Mouse (Mus musculus) cortical plate, adult 2 months (tissue): ENCODE measurements at regions not wholly inside any gene's neighbourhood (a gene's known extent, or its start where the extent isn't known, plus 50 kb on each side); places are given as distances from the start of the nearest gene placed in this dataset.

Experiments
- H3K27ac ChIP-seq: fragments of 200-500 bp; 2 replicates; pipeline ENCODE4 v1.5.1; 2012; ENCODE audit warnings: low read length, control low read depth, inconsistent platforms; ENCODE audit not compliant: insufficient read depth
- H3K4me1 ChIP-seq: fragments of 200-500 bp; 2 replicates; pipeline ENCODE4 v1.6.1; 2011; ENCODE audit warnings: low read length; ENCODE audit not compliant: control insufficient read depth, insufficient read depth
- H3K4me3 ChIP-seq: fragments of 200-500 bp; 2 replicates; pipeline ENCODE4 v1.5.1; 2011; ENCODE audit warnings: mild to moderate bottlenecking, low read length, control low read depth; ENCODE audit not compliant: insufficient read depth
- CTCF ChIP-seq: fragments of 200-500 bp; IDR thresholded peaks from 2 replicates; pipeline ENCODE4 v1.5.1; 2011; ENCODE audit warnings: mild to moderate bottlenecking, control low read depth, low read length; ENCODE audit not compliant: insufficient read depth; ENCODE audit errors: extremely low read depth
- POLR2A ChIP-seq: fragments of 200-500 bp; IDR thresholded peaks from 2 replicates; pipeline ENCODE4 v1.6.1; 2011; ENCODE audit warnings: mild to moderate bottlenecking, low read length, control low read depth; ENCODE audit not compliant: insufficient read depth; ENCODE audit errors: extremely low read depth

- Histone ChIP-seq H3K4me3 (no peak overlapping the region), H3K27ac (no peak overlapping the region)
- TF ChIP-seq CTCF (no peak), POLR2A (no peak)
Observed at GRCm38 (mm10) chr13:51964921-51965320, 118.4 kb downstream of the Gadd45g start.

DNA sequence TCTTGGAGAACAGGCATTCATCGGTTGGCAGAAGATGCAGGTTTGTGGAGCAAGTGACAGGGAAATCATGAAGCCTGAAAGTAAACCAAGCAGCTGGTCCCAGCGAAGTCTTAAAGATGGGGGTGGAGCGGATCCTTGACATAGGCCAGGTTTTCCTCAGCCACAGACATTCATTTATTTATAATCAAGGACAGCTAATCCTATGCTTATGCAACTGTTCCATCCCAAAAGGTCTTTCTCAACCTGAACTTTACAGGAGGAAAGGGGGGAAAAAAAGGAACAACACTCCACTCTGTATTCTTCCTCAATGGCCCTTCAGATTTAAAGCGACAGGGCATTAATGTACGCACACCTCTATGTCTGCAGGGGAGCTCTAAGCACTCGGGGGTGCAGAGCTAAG, 121.6 kb downstream of the Gadd45g start:
- TF ChIP-seq CTCF: no peak
- no peak for TF ChIP-seq POLR2A
- Histone ChIP-seq H3K27ac (no peak overlapping the region), H3K4me1 (no peaks in the 10 kb centered on the region), H3K4me3 (no peak overlapping the region)

More at GRCm38 (mm10) chr13:51964921-51965320, 118.4 kb downstream of the Gadd45g start:
- H3K4me1 ChIP-seq: no peaks in the 10 kb centered on the region

GRCm38 (mm10) chr13:51968796-51969195, 122.3 kb downstream of the Gadd45g start:
- TF ChIP-seq POLR2A (no peak), CTCF (no peak)
- Histone ChIP-seq H3K27ac (no peak overlapping the region), H3K4me3 (no peak overlapping the region), H3K4me1 (peaks cover 2% of the 10 kb centered on the region; the same call in 1 of the 2 replicates)

DNA sequence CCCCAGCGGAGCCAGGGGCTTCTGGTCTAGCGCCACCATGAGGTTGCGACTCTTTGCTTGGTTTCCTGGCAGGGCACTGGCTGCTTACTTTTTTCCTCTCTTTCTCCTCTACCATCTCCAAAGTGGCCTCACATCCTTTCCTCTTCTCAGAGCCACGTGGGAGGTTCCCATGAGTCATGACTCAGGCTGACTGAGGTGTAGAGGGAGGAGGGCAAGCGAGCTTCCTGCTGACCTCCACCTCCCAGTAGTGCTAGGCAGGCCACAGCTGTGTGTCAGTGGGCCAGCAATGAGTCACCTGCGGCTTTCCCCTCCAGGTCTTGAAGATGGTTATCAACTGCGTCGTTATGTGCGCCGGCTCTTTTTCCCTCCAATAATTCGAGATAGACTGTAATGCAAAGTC, 123.6 kb downstream of the Gadd45g start:
- Histone ChIP-seq H3K4me3 (no peak overlapping the region), H3K4me1 (peaks cover 2% of the 10 kb centered on the region; the same call in 1 of the 2 replicates), H3K27ac (no peak overlapping the region)
- TF ChIP-seq POLR2A (no peak), CTCF (no peak)

GRCm38 (mm10) chr13:51972656-51973310, 126.3 kb downstream of the Gadd45g start:
- H3K4me1 ChIP-seq: peaks cover 2% of the 10 kb centered on the region; the same call in 1 of the 2 replicates
- TF ChIP-seq CTCF (no peak), POLR2A (no peak)
- H3K4me3 ChIP-seq: no peak overlapping the region
- no peak overlapping the region for H3K27ac ChIP-seq

DNA sequence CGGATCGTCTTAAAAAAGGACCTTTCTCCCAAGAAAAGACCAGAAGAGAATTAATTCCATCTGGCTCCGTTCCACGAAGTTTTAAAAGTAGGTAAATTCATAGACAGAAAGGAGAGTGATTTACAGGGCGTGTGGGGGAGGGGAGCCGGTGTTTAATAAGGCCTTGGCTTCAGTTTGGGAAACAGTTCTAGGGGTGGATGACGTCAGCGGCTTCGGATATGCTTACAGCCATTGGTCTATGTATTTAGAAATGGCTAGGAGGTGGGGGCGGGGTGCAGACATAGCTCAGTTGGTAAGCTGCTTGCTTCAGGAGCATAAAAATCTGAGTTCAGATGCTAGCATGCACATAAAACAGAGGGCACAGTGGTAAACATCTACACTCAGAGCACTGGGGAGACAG, 127.0 kb downstream of the Gadd45g start:
- TF ChIP-seq CTCF: no peak
- no peak for TF ChIP-seq POLR2A
- H3K4me1 ChIP-seq: peaks cover 2% of the 10 kb centered on the region; the same call in 1 of the 2 replicates
- H3K27ac ChIP-seq: no peak overlapping the region
- H3K4me3 ChIP-seq: no peak overlapping the region

DNA sequence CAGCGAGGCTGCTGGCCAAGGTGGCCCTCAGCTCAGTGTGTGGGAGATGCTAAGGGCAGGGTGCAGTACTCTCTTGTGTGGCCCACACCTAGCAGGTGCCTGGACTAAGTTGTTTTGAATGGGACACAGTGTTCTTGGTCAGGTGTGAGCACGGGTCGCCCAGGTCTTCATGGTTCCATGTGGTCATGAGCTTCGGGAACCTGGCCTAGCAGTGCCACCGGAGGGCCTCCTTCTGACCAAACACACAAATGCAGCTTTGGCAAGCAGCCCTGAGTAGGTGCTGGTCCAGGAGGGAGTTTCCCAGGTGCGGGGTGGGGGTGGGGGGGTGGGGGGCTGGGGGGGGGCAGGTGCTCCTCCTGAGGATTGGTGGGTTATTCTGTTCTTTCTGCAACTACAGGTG, 127.6 kb downstream of the Gadd45g start:
- Histone ChIP-seq H3K4me1 (peaks cover 2% of the 10 kb centered on the region; the same call in 1 of the 2 replicates), H3K27ac (no peak overlapping the region), H3K4me3 (no peak overlapping the region)
- TF ChIP-seq POLR2A (no peak), CTCF (no peak)

GRCm38 (mm10) chr13:51975330-51975729, 128.9 kb downstream of the Gadd45g start:
- H3K4me3 ChIP-seq: no peak overlapping the region
- TF ChIP-seq CTCF (no peak), POLR2A (no peak)
- peaks cover 2% of the 10 kb centered on the region; the same call in 1 of the 2 replicates for H3K4me1 ChIP-seq
- no peak overlapping the region for H3K27ac ChIP-seq

DNA sequence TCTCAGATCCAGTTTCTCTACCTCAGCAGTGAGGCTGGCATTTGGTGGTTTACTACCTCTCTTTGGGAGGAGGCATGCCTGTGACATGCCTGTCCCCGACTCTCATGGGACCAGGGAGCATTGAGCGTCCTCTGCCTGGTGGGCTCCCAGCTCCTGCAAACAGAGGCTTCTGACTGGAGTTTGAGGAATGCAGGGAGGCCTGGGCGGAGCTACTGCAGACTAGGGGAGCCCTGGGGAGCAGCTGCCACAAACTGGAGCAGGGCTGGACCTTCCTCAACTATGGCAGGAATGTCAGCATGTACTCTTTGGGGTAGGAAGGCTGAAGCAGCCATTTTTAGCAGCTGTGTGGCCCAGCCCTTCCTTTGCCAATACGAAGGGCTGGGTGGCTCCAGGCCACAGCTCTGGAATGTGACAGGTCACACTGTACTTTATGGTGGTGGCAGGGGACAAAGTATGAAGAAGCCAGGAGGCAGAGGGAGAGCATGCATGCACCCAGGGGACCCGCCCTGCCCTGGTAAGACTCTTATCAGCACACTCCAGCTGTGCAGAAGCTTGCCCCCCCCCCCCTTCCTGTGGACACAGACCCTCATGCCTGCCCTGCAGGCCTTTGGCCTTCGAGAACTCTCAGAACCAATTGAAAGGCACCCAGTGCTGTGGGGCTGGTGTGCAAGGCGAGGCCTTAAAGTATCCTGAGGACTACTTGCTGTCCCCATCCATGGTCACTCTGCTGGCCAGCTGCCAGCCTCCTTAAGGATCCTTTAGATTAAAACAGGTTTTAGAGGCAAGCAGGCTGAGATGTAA, 129.5 kb downstream of the Gadd45g start:
- no peak for TF ChIP-seq CTCF
- Histone ChIP-seq H3K27ac (no peak overlapping the region), H3K4me3 (no peak overlapping the region), H3K4me1 (peaks cover 2% of the 10 kb centered on the region; the same call in 1 of the 2 replicates)
